Mouse (Mus musculus): ENCODE data around the gene Smco2.

- TF ChIP-seq CTCF (IDR thresholded peaks at IDR 0.05; ENCODE audit: insufficient read depth, low read length) (no peak), POLR2A (IDR thresholded peaks at IDR 0.05; ENCODE audit: borderline replicate concordance, extremely low read depth, low read depth, low read length) (no peak)
These were observed 29.5 kb upstream of the Smco2 start for GRCm38 (mm10) chr6:146820177-146820965.
